Mouse (Mus musculus) R1 (cell line): ENCODE measurements around the gene Fgfr2.

Experiments used
- DNase-seq: peaks from one replicate; pipeline ENCODE4 v3.0.0-alpha.2; 2018; ENCODE audit warnings: low read depth, low spot score

The Fgfr2 gene

GRCm38 (mm10) chr7:132723906-132724305, 399.2 kb downstream of the Fgfr2 start:
- DNase-seq = peak; percentile 60

- DNase-seq = no peak
Observed at GRCm38 (mm10) chr7:132722401-132723370, 400.5 kb downstream of the Fgfr2 start.

- DNase-seq = no peak
Observed at GRCm38 (mm10) chr7:132720562-132720961, 402.6 kb downstream of the Fgfr2 start.

GRCm38 (mm10) chr7:132719570-132719969, 403.6 kb downstream of the Fgfr2 start:
- DNase-seq = no peak

- DNase-seq = no peak
Observed at GRCm38 (mm10) chr7:132715259-132715658, 407.9 kb downstream of the Fgfr2 start.

GRCm38 (mm10) chr7:132714236-132714923, 408.8 kb downstream of the Fgfr2 start:
- DNase-seq = no peak

- DNase-seq = no peak
Observed at GRCm38 (mm10) chr7:132713483-132714126, 409.5 kb downstream of the Fgfr2 start.

GRCm38 (mm10) chr7:132712956-132713355, 410.2 kb downstream of the Fgfr2 start:
- no peak for DNase-seq

GRCm38 (mm10) chr7:132712044-132712708, 411.0 kb downstream of the Fgfr2 start:
- peak; percentile 20 for DNase-seq

- no peak for DNase-seq
Observed at GRCm38 (mm10) chr7:132711579-132711978, 411.6 kb downstream of the Fgfr2 start.

GRCm38 (mm10) chr7:132705130-132705529, 418.0 kb downstream of the Fgfr2 start:
- DNase-seq = peak; percentile 45

GRCm38 (mm10) chr7:132704310-132704875, 418.8 kb downstream of the Fgfr2 start:
- no peak for DNase-seq

- DNase-seq = no peak
Observed at GRCm38 (mm10) chr7:132703515-132704309, 419.4 kb downstream of the Fgfr2 start.

- no peak for DNase-seq
Observed at GRCm38 (mm10) chr7:132702492-132703070, 420.6 kb downstream of the Fgfr2 start.

GRCm38 (mm10) chr7:132702024-132702423, 421.1 kb downstream of the Fgfr2 start:
- DNase-seq = no peak

- DNase-seq = no peak
Observed at GRCm38 (mm10) chr7:132701412-132701811, 421.7 kb downstream of the Fgfr2 start.

- DNase-seq = no peak
Observed at GRCm38 (mm10) chr7:132700107-132700506, 423.0 kb downstream of the Fgfr2 start.

- DNase-seq = no peak
Observed at GRCm38 (mm10) chr7:132699639-132700038, 423.5 kb downstream of the Fgfr2 start.

- no peak for DNase-seq
Observed at GRCm38 (mm10) chr7:132699165-132699564, 424.0 kb downstream of the Fgfr2 start.

GRCm38 (mm10) chr7:132698737-132699136, 424.4 kb downstream of the Fgfr2 start:
- no peak for DNase-seq
